Mouse (Mus musculus) thymus, postnatal 14 days (tissue): ENCODE results near the gene Atp6ap2.
"Not testable (repeated sequence)": the region's sequence is repeated elsewhere in the genome, so short reads cannot be mapped to it uniquely, and the experiment has no call there.

Experiments used
- DNase-seq: peaks from one replicate; pipeline ENCODE4 v3.0.0; 2021

Atp6ap2 gene

DNA sequence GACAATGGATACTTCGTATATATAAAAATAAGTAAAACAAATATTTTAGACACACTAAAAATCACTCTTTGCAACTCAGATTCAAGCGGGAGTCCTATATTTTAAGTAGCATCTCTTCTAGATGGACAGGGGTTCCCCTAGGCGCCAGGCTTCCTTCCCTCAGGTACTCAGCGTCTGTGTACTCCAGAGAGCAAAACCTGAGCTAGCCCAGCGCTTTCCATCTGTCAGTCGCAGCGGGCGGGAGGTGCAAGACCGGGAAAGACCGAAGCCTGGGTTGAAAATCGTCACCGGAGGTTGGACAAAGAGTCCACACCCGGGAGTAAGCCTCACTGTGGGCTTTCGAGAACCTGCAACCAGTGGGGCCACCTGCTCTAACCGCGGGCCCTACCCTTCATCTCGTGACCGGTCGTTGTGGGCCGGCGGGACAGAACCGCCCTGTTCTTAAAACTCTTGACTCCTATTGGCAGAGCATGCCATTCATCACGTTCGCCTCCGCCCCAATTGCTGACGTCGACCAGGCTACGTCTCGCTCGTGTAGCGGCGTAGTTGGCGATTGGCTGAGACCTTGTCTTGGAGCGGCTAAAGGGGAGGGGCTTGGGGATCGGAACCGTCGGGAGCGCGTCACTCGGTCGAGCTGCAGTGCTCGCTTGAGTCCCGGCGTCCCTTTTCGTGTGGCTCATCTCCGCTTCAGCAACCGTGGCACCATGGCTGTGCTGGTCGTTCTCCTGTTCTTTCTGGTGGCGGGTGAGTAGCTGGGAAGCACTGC, at the start of gene Atp6ap2:
Gene Atp6ap2 (plus strand): TSS at position 610 of the 766 bp plus-strand sequence.
- DNase-seq, result peak; percentile 93

- peak; percentile 9 for DNase-seq
These were observed 43.2 kb upstream of the Atp6ap2 start for GRCm38 (mm10) chrX:12544417-12544816.

GRCm38 (mm10) chrX:12557086-12557485, 30.5 kb upstream of the Atp6ap2 start:
- DNase-seq, result no peak

DNA sequence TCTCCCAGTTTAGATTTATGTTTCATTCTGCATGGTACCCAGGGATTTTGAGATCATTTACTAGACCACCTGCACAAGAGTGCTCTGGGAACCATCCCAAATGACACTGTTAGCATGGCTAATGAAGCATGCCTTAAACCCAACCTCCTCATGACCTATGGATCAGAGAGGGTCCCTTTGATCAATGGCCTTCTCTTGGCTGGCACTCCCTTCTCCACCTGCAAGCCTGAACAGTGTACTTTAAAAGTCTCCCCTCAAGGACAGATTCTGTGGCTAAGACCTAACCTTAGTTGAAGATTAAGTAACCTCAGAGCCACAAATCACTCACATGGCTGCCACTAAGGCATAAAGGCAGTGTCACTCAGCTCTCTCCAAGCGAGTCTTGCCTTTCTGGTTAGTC, 16.2 kb upstream of the Atp6ap2 start:
- no peak for DNase-seq

- DNase-seq, result peak; percentile 59
These were observed 9.7 kb upstream of the Atp6ap2 start for GRCm38 (mm10) chrX:12577936-12578335.

GRCm38 (mm10) chrX:12578339-12578868, 9.2 kb upstream of the Atp6ap2 start:
- DNase-seq, result no peak

GRCm38 (mm10) chrX:12583261-12583660, 4.3 kb upstream of the Atp6ap2 start:
- peak; percentile 22 for DNase-seq

- DNase-seq, result no peak
These were observed 356 bp downstream of the Atp6ap2 start for GRCm38 (mm10) chrX:12587958-12588355.

- DNase-seq, result no peak
These were observed 3.9 kb downstream of the Atp6ap2 start for GRCm38 (mm10) chrX:12591401-12591943.

DNA sequence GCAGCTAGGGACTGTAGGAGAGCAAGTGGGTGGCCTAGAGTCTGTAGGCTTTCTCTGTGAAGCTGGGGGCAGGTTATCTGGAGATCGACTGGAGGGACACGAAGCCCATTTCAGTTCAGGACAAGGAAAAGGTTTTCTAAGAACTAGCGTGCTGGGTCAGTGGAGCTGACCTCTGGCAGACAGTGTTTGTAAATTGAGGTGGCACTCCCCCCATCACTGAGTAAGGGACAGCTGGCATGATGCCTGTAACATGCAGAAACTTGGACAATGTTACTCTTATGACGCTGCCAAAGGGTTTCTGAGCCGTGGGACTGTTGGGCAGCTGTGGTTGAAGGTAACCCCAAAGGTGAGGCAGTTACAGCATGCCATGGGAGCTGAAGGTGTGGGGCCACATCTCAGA, 4.4 kb downstream of the Atp6ap2 start:
- DNase-seq, result no peak

- DNase-seq, result no peak
These were observed 6.2 kb downstream of the Atp6ap2 start for GRCm38 (mm10) chrX:12593824-12594223.

DNA sequence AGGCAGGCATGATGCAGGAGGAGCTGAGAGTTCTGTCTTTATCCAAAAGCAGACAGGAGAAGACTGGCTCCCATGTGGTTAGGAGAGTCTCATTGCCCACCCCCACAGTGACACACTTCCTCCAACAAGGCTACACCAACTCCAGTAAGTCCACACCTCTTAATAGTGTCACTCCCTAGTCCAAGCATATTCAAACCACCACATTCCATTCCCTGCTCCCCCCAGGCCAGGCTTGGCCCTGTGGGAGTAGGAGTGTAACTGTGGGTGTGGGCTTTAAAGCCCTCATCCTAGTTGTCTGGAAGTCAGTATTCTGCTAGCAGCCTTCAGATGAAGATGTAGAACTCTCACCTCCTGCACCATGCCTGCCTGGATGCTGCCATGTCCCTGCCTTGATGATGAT, 22.9 kb downstream of the Atp6ap2 start:
- DNase-seq, result not testable (repeated sequence)

- no peak for DNase-seq
These were observed 23.6 kb downstream of the Atp6ap2 start for GRCm38 (mm10) chrX:12611211-12611610.

- DNase-seq, result not testable (repeated sequence)
These were observed 24.8 kb downstream of the Atp6ap2 start for GRCm38 (mm10) chrX:12612360-12612759.

DNA sequence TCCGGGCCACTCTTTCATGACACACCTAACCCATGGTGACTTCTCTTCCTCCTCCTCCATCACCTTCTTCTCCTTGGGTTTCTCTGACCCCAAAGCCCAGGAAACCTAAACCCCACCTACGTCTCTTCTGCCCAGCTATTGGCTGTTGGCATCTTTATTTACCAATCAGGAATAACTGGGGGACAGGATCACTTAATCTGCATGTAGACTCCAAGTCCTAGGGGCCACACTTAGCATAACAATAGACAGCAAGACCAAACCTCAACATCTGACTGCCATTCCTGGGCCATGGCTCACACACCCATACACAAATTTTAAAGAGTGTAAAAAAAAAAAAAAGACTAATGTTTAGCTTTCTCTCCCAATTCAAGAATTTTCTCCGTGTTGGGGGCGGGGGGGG, 37.5 kb downstream of the Atp6ap2 start:
- DNase-seq, result no peak

DNA sequence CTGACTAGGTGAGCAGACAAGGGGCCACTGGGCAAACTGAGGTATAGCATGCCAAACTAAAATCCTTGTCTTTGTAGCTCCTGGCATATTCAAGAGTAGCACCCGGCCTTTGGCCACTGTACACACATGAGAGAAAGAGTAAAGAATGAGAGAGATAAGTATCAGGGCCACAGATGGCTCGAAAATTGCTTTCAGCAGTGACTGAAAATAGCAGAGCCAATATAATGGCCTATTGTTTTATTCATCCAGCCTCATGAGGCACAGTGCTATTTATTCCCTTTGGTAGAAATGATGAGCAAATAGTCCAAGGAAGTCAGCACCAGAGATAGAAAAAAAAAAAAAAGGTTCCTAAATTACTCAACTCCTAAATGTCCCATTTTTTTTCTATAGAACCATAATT, 57.4 kb downstream of the Atp6ap2 start:
- no peak for DNase-seq

DNA sequence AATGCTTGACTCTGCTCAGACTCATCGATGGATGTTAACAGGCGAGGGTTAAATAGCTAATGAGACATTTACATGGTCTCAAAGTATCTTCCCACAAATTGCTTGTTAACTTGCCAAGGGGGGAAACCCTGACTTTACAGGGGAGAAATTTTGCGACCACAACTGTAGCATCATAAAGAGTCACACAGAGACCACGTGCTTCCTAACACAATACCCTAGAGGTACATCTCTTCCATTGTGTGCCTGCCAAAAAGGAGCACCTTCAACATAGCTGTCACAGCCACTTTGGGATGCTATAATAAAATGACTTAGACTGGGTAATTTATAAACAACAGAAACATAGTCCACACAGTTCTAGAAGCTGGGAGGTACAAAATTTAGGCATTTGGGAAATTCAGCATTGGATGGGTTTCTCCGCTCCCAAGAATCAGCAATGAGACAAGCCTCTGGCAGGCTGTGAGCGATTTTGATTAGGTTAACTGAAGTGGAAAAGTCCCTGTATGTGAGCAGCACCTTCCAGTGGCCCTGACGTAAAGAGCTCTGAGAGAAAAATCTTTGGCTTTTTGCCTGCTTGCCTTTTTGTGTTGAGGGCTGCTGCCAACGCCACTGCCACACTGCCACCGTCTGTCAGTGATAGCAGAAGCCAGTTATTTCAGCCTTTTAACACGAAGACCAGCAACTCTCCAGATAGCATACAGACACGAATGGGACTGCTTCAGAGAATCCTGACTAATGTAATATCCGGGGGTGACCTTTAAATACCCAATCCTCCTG, 58.1 kb downstream of the Atp6ap2 start:
- no peak for DNase-seq

GRCm38 (mm10) chrX:12651906-12652305, 64.3 kb downstream of the Atp6ap2 start:
- no peak for DNase-seq

GRCm38 (mm10) chrX:12653879-12654278, 66.3 kb downstream of the Atp6ap2 start:
- no peak for DNase-seq
